Mouse (Mus musculus): Measurements from ENCODE around the gene Gm45213. TPM values are rescaled to one million over a fixed set of nuclear protein-coding genes. Genes with fewer than 3 reads are reported as not detected.

The Gm45213 gene
- polyA plus RNA-seq, 1 experiment from 2014 or later, result not detected

- no peaks in the 10 kb centered on the region for H3K27me3 ChIP-seq (ENCODE audit: insufficient read depth, poor library complexity, severe bottlenecking)
- WGBS, result 79% methylated on average over 7 of the region's 7 CpGs
- no peak for DNase-seq (ENCODE audit: low spot score)
- H3K27ac ChIP-seq, result no peak overlapping the region
- no peaks in the 10 kb centered on the region for H3K9me3 ChIP-seq
- H3K4me3 ChIP-seq, result no peak overlapping the region
- H3K36me3 ChIP-seq, result no peaks in the 10 kb centered on the region
- H3K4me1 ChIP-seq (replicated peaks), result 0 out of 2 replicates have a peak, but pooled peaks cover 5% of the 10 kb centered on the region
Measured at GRCm38 (mm10) chr7:66098803-66099202, 55.4 kb downstream of the Gm45213 start.

DNA sequence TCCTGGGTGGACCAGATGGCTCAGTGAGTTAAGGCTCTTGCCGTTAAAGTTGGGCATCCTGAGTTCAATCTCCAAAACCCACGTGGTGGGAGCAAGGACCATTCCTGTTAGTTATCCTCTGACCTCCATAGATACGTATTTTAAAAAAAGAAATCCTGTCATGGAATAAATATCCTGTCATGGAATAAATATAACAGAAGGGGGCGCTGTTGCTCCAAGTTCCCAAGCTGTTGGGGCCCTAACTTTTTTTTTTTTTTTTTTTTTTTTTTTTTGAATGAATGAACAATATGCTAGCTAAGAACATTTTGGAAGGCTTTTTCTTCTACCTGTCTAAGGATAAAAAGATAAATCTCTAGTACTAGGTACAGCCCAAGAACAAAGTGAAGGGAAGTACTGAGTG, 58.5 kb downstream of the Gm45213 start:
- H3K36me3 ChIP-seq, result no peaks in the 10 kb centered on the region
- no peaks in the 10 kb centered on the region for H3K9me3 ChIP-seq
- no peak for DNase-seq (ENCODE audit: low spot score)
- H3K27me3 ChIP-seq (ENCODE audit: insufficient read depth, poor library complexity, severe bottlenecking), result no peaks in the 10 kb centered on the region
- H3K4me1 ChIP-seq (replicated peaks), result 0 out of 2 replicates have a peak, but pooled peaks cover 5% of the 10 kb centered on the region
- no peak overlapping the region for H3K4me3 ChIP-seq
- WGBS, result 10% methylated on average over 4 of the region's 4 CpGs
- H3K27ac ChIP-seq, result no peak overlapping the region

GRCm38 (mm10) chr7:66104531-66104930, 61.1 kb downstream of the Gm45213 start:
- Histone ChIP-seq H3K36me3 (no peaks in the 10 kb centered on the region), H3K4me1 (replicated peaks) (peaks cover 4% of the 10 kb centered on the region; the same call in 1 of the 2 replicates), H3K27me3 (ENCODE audit: insufficient read depth, poor library complexity, severe bottlenecking) (0 out of 2 replicates have a peak, but pooled peaks cover 2% of the 10 kb centered on the region), H3K9me3 (no peaks in the 10 kb centered on the region), H3K27ac (no peak overlapping the region), H3K4me3 (no peak overlapping the region)
- WGBS, result 89% methylated on average over 5 of the region's 5 CpGs
- no peak for DNase-seq (ENCODE audit: low spot score)

- no peaks in the 10 kb centered on the region for H3K9me3 ChIP-seq
- no peaks in the 10 kb centered on the region for H3K36me3 ChIP-seq
- 0 out of 2 replicates have a peak, but pooled peaks cover 2% of the 10 kb centered on the region for H3K27me3 ChIP-seq (ENCODE audit: insufficient read depth, poor library complexity, severe bottlenecking)
- peaks cover 8% of the 10 kb centered on the region for H3K4me1 ChIP-seq (replicated peaks)
- H3K27ac ChIP-seq, result no peak overlapping the region
- H3K4me3 ChIP-seq, result no peak overlapping the region
- WGBS, result 78% methylated on average over 4 of the region's 4 CpGs
- no peak for DNase-seq (ENCODE audit: low spot score)
Measured at GRCm38 (mm10) chr7:66105771-66106170, 62.4 kb downstream of the Gm45213 start.

GRCm38 (mm10) chr7:66106581-66107056, 63.2 kb downstream of the Gm45213 start:
- Histone ChIP-seq H3K27ac (no peak overlapping the region), H3K4me1 (replicated peaks) (peaks cover 14% of the 10 kb centered on the region), H3K9me3 (no peaks in the 10 kb centered on the region), H3K27me3 (ENCODE audit: insufficient read depth, poor library complexity, severe bottlenecking) (0 out of 2 replicates have a peak, but pooled peaks cover 2% of the 10 kb centered on the region), H3K4me3 (no peak overlapping the region), H3K36me3 (no peaks in the 10 kb centered on the region)
- no peak for DNase-seq (ENCODE audit: low spot score)
- 87% methylated on average over 7 of the region's 7 CpGs for WGBS

DNA sequence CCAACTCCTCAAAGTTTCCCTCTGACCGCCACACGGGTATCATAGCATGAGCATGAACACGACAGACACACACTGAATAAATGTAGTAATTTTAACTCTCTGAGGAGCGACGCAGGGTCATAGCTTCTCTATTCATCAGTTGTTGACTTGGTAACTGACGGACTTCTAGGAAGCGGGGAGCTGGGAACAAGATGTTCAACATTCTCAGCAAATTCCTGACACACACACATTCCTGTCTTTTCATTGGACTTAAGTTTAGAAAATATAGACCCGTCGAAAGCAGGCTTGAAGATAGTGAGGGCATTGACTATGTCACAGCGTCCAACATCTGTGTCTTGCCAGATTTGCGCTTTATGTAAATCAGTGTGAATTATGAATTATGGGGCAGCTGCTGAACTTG, 63.8 kb downstream of the Gm45213 start:
- Histone ChIP-seq H3K4me1 (replicated peaks) (peaks cover 15% of the 10 kb centered on the region), H3K4me3 (no peak overlapping the region), H3K27ac (no peak overlapping the region), H3K9me3 (no peaks in the 10 kb centered on the region), H3K36me3 (no peaks in the 10 kb centered on the region; the same call in 1 of the 2 replicates), H3K27me3 (ENCODE audit: insufficient read depth, poor library complexity, severe bottlenecking) (0 out of 2 replicates have a peak, but pooled peaks cover 2% of the 10 kb centered on the region)
- no peak for DNase-seq (ENCODE audit: low spot score)
- 78% methylated on average over 11 of the region's 11 CpGs for WGBS

DNA sequence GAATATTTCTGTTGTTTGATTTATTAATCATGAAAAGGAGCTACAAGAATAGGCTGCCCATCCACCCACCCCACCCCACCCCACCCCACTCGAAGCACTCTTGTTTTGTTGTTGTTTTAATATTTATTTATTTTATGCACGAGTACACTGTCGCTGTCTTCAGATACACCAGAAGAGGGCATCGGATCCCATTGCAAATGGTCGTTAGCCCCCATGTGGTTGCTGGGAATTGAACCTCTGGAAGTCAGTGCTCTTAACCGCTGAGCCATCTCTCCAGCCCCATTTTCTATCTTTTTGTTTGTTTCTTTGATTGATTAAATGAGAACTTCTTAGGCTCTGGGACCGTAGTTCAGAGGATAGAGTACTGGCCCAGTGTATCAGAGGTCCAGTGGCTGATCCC, 64.5 kb downstream of the Gm45213 start:
- H3K36me3 ChIP-seq, result peaks cover 3% of the 10 kb centered on the region
- peak; percentile 40 for DNase-seq (ENCODE audit: low spot score)
- H3K4me3 ChIP-seq, result no peak overlapping the region
- H3K27me3 ChIP-seq (ENCODE audit: insufficient read depth, poor library complexity, severe bottlenecking), result 0 out of 2 replicates have a peak, but pooled peaks cover 2% of the 10 kb centered on the region
- H3K9me3 ChIP-seq, result no peaks in the 10 kb centered on the region
- H3K27ac ChIP-seq, result no peak overlapping the region
- H3K4me1 ChIP-seq (replicated peaks), result peaks cover 18% of the 10 kb centered on the region
- WGBS, result 12% methylated on average over 7 of the region's 7 CpGs

DNA sequence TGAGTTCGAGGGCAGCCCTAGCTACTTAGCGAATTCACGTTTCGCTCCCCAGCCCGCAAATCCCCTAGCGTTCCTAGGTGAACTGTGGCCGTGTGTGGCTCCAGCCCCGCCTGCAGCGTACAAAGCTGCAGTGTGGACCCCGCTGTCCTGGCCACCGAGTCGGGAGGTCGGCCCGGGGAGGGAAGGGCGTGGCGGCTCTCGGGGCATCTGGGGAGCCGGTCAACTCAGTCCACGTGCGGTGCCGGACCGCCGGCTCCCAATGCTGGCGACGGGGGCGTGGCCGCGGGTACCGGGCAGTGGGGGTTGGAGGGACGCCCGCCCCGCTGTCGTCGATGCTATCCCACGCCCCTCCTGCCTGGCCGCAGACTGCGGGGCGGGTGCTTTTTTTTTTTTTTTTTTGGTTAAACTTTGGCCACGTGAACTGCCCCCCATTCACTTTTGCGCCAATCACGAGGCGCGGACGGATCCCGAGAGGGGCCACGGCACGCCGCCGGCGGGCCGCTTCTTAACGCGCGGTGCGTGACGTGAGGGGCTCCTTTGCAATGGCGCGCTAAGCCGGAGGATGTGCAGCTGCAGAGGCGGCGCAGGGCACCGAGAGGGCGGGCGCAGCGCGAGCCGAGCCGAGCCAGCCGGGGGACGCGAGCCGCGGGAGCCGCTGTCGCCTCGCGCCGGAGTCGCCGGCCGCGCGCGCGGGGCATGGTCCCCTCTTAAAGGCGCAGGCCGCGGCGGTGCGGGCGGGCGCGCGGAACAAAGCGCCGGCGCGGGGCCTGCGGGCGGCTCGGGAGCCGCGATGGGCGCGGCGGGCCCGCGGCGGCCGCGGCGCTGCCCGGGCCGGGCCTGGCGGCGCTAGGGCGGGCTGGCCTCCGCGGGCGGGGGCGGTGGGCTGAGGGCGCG, 65.8 kb downstream of the Gm45213 start, which contains the start of gene Chsy1:
Gene Chsy1 (plus strand): TSS at position 555 of the 894 bp plus-strand sequence.
- WGBS, result 3% methylated on average over 123 of the region's 123 CpGs
- 0 out of 2 replicates have a peak, but pooled peaks cover 2% of the 10 kb centered on the region for H3K27me3 ChIP-seq (ENCODE audit: insufficient read depth, poor library complexity, severe bottlenecking)
- H3K9me3 ChIP-seq, result no peaks in the 10 kb centered on the region

DNA sequence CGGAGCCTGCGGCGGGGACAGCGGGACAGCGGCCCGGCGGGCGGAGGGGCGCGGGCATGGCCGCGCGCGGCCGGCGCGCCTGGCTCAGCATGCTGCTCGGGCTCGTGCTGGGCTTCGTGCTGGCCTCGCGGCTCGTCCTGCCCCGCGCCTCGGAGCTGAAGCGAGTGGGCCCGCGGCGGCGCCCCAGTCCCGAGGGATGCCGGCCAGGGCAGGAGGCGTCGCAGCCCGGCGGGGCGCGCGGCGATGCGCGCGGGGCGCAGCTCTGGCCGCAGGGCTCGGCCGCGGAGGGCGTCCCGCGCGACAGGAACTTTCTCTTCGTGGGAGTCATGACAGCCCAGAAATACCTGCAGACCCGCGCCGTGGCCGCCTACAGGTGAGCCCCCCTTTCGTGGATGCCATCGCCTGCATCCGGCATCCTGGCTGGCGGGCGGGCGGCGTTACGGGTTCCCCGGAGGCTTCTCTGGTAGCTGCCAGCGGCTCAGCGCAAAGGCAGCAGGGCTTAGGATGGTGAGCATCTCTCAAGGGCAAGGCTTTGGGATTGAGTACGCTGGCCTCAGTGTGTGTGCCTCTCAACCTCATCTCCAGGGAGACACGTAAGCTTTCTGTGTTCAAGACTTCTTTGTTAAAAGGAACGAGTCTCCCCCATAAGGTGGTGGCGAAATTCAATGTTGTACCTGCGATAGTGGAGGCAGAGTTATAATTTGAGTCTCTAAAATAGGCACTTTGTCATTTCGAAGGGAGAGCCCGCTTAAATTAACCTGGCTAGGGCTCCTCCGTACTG, 66.6 kb downstream of the Gm45213 start:
- H3K9me3 ChIP-seq, result no peaks in the 10 kb centered on the region

More for the DNA sequence above, 65.8 kb downstream of the Gm45213 start, which contains the start of gene Chsy1:
- DNase-seq (ENCODE audit: low spot score), result peak; percentile 93
- Histone ChIP-seq H3K27ac (peak within 1 kb of the TSS; percentile 97), H3K4me1 (replicated peaks) (peaks cover 25% of the 10 kb centered on the region), H3K36me3 (peaks cover 3% of the 10 kb centered on the region), H3K4me3 (peak within 1 kb of the TSS; percentile 93)

GRCm38 (mm10) chr7:66110636-66111112, 67.3 kb downstream of the Gm45213 start:
- WGBS, result 7% methylated on average over 10 of the region's 10 CpGs
- DNase-seq (ENCODE audit: low spot score), result peak; percentile 30
- Histone ChIP-seq H3K9me3 (no peaks in the 10 kb centered on the region), H3K27ac (peak overlapping the region; percentile 97), H3K4me3 (peak overlapping the region; percentile 93), H3K27me3 (ENCODE audit: insufficient read depth, poor library complexity, severe bottlenecking) (0 out of 2 replicates have a peak, but pooled peaks cover 2% of the 10 kb centered on the region), H3K4me1 (replicated peaks) (peaks cover 40% of the 10 kb centered on the region), H3K36me3 (peaks cover 9% of the 10 kb centered on the region)

More for the DNA sequence above, 66.6 kb downstream of the Gm45213 start:
- 0 out of 2 replicates have a peak, but pooled peaks cover 2% of the 10 kb centered on the region for H3K27me3 ChIP-seq (ENCODE audit: insufficient read depth, poor library complexity, severe bottlenecking)
- under 1% methylated on average over 77 of the region's 77 CpGs for WGBS
- peak overlapping the region; percentile 93 for H3K4me3 ChIP-seq
- peak; percentile 63 for DNase-seq (ENCODE audit: low spot score)
- H3K27ac ChIP-seq, result peak overlapping the region; percentile 97
- H3K36me3 ChIP-seq, result peaks cover 9% of the 10 kb centered on the region
- H3K4me1 ChIP-seq (replicated peaks), result peaks cover 34% of the 10 kb centered on the region

DNA sequence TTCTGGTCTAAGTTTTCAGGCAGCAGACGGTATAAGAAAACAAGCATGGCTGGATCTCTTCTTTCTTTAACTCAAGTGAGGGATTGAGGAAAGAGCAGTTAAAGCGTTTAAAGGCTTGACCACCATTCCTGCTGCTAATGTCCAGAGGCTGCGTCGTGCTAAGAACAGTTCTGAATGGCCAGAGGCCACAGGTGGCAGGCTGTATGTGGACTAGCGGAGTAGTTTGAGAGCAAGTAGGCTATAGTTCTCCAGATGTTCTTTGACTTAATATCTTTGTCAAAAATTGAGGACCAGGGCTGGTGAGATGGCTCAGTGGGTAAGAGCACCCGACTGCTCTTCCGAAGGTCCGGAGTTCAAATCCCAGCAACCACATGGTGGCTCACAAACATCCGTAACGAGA, 67.8 kb downstream of the Gm45213 start:
- DNase-seq (ENCODE audit: low spot score), result no peak
- H3K4me3 ChIP-seq, result peak overlapping the region; percentile 93
- 66% methylated on average over 10 of the region's 10 CpGs for WGBS
- H3K4me1 ChIP-seq (replicated peaks), result peaks cover 45% of the 10 kb centered on the region
- H3K27ac ChIP-seq, result no peak overlapping the region
- H3K27me3 ChIP-seq (ENCODE audit: insufficient read depth, poor library complexity, severe bottlenecking), result 0 out of 2 replicates have a peak, but pooled peaks cover 2% of the 10 kb centered on the region
- no peaks in the 10 kb centered on the region for H3K9me3 ChIP-seq
- peaks cover 9% of the 10 kb centered on the region for H3K36me3 ChIP-seq
